Mouse (Mus musculus): ENCODE measurements at regions not wholly inside any gene's neighbourhood (a gene's known extent, or its start where the extent isn't known, plus 50 kb on each side); places are given as distances from the start of the nearest gene placed in this dataset.

DNA sequence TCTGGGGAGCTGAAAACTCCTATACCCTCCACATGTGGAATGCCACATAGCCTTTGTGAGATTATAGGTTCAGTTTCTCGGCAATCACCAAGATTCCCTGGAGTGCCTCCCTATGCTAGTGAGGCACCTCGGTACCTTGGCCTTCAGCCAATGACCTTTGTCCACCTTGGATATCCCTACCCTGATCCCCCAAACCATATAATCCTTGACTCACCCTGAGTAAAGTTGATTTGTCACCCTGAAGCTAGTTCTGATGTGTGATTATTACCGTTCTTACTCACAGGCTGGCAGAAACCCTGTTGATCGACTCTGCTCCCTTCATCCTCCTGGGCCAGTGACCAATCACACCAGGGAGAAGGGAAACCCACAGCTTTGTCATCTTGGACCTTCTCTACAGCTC lies 152.5 kb downstream of the Ptpru start:
- H3K4me2 ChIP-seq, result no peak overlapping the region
- H3K9me3 ChIP-seq (replicated peaks), result no peaks in the 10 kb centered on the region
- no peaks in the 10 kb centered on the region for H3K27me3 ChIP-seq
- WGBS, result 95% methylated on average over 4 of the region's 4 CpGs
- no peak for ATAC-seq
- H3K27ac ChIP-seq, result no peak overlapping the region
- no peaks in the 10 kb centered on the region for H3K36me3 ChIP-seq (ENCODE audit: poor library complexity, severe bottlenecking)
- H3K4me3 ChIP-seq, result no peak overlapping the region
- no peak overlapping the region for H3K9ac ChIP-seq
- peaks cover 11% of the 10 kb centered on the region for H3K4me1 ChIP-seq

DNA sequence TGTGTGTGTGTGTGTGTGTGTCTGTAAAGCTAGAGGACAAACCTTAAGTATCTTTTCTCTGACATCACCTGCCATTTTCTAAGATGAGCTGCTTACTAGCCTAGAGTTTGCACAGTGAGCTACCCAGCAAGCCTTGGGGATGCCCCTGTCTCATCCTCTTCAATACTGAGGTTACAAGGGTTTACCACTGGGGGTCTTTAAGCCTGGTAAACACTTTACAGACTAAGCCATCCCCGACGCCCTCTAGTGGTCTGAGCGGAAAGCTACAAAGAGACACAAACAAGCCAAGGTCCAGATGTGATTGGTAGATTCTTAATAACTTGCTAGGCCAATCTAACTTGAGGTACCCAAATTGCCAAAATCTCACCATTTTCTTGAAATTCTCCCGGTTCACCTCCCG lies 143.9 kb downstream of the Ptpru start:
- H3K4me1 ChIP-seq, result no peaks in the 10 kb centered on the region
- no peaks in the 10 kb centered on the region for H3K36me3 ChIP-seq (ENCODE audit: poor library complexity, severe bottlenecking)
- no peaks in the 10 kb centered on the region for H3K9me3 ChIP-seq (replicated peaks)
- ATAC-seq, result no peak
- WGBS, result 7% methylated on average over 5 of the region's 5 CpGs
- H3K4me3 ChIP-seq, result no peak overlapping the region
- H3K4me2 ChIP-seq, result no peak overlapping the region
- no peaks in the 10 kb centered on the region for H3K27me3 ChIP-seq
- no peak overlapping the region for H3K27ac ChIP-seq
- no peak overlapping the region for H3K9ac ChIP-seq

DNA sequence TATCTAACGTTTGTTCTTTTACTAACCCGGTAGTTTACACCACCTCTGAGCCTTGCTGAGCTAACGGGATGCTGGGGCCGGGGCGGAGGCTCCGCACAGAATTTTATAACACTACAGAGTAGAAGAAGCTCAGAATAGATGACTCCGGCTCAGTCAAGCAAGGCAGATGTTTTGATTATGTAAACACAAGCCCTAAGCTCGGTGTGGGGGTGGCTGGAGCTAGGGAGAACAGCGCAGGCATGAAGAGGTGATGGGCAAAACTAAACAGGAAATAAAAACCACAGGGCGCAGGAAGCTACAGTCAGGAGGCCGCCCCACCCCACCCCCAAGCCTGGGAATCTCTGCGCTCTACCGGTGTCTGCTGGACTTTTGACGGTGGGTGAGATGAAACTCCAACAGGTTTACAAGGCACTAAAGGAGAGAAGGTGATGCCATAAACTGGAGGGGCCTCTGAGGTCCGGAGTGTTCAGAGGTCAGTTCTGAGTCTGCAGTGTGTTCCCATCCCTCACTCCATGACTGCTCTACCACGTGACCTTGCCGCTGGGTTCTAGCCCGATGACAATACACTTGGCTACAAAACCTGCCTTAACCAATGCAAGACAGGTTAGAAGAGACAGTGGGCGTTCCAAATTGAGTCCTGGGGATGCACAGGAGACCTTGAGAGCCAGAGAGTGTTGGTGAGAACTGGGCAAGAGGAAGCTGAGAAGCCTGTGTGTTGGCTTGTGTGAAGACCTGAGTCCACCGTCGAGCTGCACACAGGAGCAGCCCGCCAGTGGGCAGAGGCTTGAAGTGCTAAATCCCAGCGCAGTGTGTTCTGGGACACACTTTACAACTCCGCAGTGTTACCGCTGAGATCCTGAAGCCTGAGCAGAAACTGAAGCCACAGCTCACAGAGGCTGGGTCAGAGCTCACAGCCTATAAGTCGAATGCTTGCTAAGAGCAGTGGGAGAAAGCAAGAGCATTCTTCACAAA lies 141.9 kb downstream of the Ptpru start:
- H3K9ac ChIP-seq, result no peak overlapping the region
- 84% methylated on average over 26 of the region's 26 CpGs for WGBS
- H3K4me3 ChIP-seq, result no peak overlapping the region
- H3K36me3 ChIP-seq (ENCODE audit: poor library complexity, severe bottlenecking), result no peaks in the 10 kb centered on the region
- H3K27ac ChIP-seq, result no peak overlapping the region
- H3K4me2 ChIP-seq, result no peak overlapping the region
- H3K9me3 ChIP-seq (replicated peaks), result no peaks in the 10 kb centered on the region
- H3K4me1 ChIP-seq, result no peaks in the 10 kb centered on the region
- no peaks in the 10 kb centered on the region for H3K27me3 ChIP-seq
- no peak for ATAC-seq

All from forebrain, embryonic 13.5 days (tissue).